Mouse (Mus musculus) midbrain, postnatal 0 days (tissue): ENCODE results near the gene Parp16. TPM values are rescaled to one million over a fixed set of nuclear protein-coding genes. Genes with fewer than 3 reads are reported as not detected.
"Not testable (repeated sequence)": the region's sequence is repeated elsewhere in the genome, so short reads cannot be mapped to it uniquely, and the experiment has no call there.

ENCODE experiments used
- ATAC-seq: fragments of 200-750 bp; cut with Nextera tagmentation; 2 replicates; pipeline ENCODE4 v1.8.0; 2017; ENCODE audit warnings: moderate number of reproducible peaks, mild to moderate bottlenecking, moderate TSS enrichment, moderate library complexity; ENCODE audit not compliant: low FRiP score
- DNase-seq: peaks from one replicate; pipeline ENCODE4 v3.0.0-alpha.2; 2015; ENCODE audit warnings: low spot score
- H3K27ac ChIP-seq: fragments of 300-500 bp; sonication (generic); 2 replicates; pipeline ENCODE4 v1.5.1; 2014; ENCODE audit warnings: low read depth, mild to moderate bottlenecking, low read length, mixed read lengths
- H3K27me3 ChIP-seq: fragments of 300-500 bp; sonication (generic); 2 replicates; pipeline ENCODE4 v1.6.1; 2014; ENCODE audit warnings: low read length, control low read depth, mixed read lengths; ENCODE audit not compliant: insufficient read depth
- H3K36me3 ChIP-seq: fragments of 300-500 bp; sonication (generic); 2 replicates; pipeline ENCODE4 v1.6.1; 2014; ENCODE audit warnings: low read length, control low read depth, mixed read lengths; ENCODE audit not compliant: insufficient read depth
- H3K4me1 ChIP-seq: fragments of 300-500 bp; sonication (generic); 2 replicates; pipeline ENCODE4 v1.6.1; 2014; ENCODE audit warnings: mild to moderate bottlenecking, control low read depth, antibody characterized with exemption, low read length, mixed read lengths; ENCODE audit not compliant: insufficient read depth
- H3K4me2 ChIP-seq: fragments of 300-500 bp; sonication (generic); 2 replicates; pipeline ENCODE4 v1.6.1; 2014; ENCODE audit warnings: low read depth, mild to moderate bottlenecking, low read length, mixed read lengths; ENCODE audit not compliant: poor library complexity, severe bottlenecking
- H3K4me3 ChIP-seq: fragments of 300-500 bp; sonication (generic); 2 replicates; pipeline ENCODE4 v1.5.1; 2014; ENCODE audit warnings: low read depth, mild to moderate bottlenecking, low read length, moderate library complexity
- H3K9ac ChIP-seq: fragments of 300-500 bp; sonication (generic); replicated peaks from 2 replicates; pipeline ENCODE4 v1.6.1; 2014; ENCODE audit warnings: mild to moderate bottlenecking, low read length, moderate library complexity, mixed read lengths; ENCODE audit not compliant: poor library complexity, severe bottlenecking
- H3K9me3 ChIP-seq: fragments of 300-500 bp; sonication (generic); 2 replicates; pipeline ENCODE4 v1.6.1; 2016; ENCODE audit warnings: low read length, control low read depth
- CTCF ChIP-seq: IDR thresholded peaks from 2 replicates; pipeline ENCODE4 v1.5.1; 2016; ENCODE audit warnings: antibody characterized with exemption, mild to moderate bottlenecking
- WGBS: fragments of 180-500 bp; shearing (Covaris S2); extraction: QIAGEN DNeasy Blood & Tissue Kit; methylation state at CpG from one replicate; pipeline ENCODE4 v1.1.7; 2014; 5-methylcytosine and 5-hydroxymethylcytosine counted together
- polyA plus RNA-seq: library from polyadenylated mRNA; unstranded; fragments of >200 nt; fragmentation: Nextera tagmentation; extraction: Ambion mirVana; gene quantifications from 2 replicates; pipeline ENCODE4 v1.2.1, GENCODE M21; 2015
- total RNA-seq: library from RNA; depleted of rRNA; stranded (reverse); fragments of >200 nt; gene quantifications from 2 replicates; pipeline ENCODE4 v1.2.3, GENCODE M21; 2014

The Parp16 gene
- total and polyA plus RNA-seq, 2 experiments from 2014 or later, result 7.0 to 7.5 TPM

GRCm38 (mm10) chr9:65200606-65201005 lies 5.5 kb downstream of the Parp16 start:
- WGBS, result 68% methylated on average over 1 of the region's 1 CpGs
- DNase-seq (no peak), ATAC-seq (no peak)
- no peak for TF ChIP-seq CTCF
- H3K9me3 ChIP-seq, result no peaks in the 10 kb centered on the region
- no peak overlapping the region for H3K4me2 ChIP-seq
- H3K4me1 ChIP-seq, result 0 out of 2 replicates have a peak, but pooled peaks cover 3% of the 10 kb centered on the region
- no peaks in the 10 kb centered on the region for H3K36me3 ChIP-seq
- H3K9ac ChIP-seq, result no peak overlapping the region
- no peak overlapping the region for H3K4me3 ChIP-seq
- no peaks in the 10 kb centered on the region for H3K27me3 ChIP-seq
- no peak overlapping the region for H3K27ac ChIP-seq

GRCm38 (mm10) chr9:65201021-65201380 lies 5.8 kb downstream of the Parp16 start:
- Histone ChIP-seq H3K9ac (no peak overlapping the region), H3K27ac (no peak overlapping the region)
- ATAC-seq, result no peak

DNA sequence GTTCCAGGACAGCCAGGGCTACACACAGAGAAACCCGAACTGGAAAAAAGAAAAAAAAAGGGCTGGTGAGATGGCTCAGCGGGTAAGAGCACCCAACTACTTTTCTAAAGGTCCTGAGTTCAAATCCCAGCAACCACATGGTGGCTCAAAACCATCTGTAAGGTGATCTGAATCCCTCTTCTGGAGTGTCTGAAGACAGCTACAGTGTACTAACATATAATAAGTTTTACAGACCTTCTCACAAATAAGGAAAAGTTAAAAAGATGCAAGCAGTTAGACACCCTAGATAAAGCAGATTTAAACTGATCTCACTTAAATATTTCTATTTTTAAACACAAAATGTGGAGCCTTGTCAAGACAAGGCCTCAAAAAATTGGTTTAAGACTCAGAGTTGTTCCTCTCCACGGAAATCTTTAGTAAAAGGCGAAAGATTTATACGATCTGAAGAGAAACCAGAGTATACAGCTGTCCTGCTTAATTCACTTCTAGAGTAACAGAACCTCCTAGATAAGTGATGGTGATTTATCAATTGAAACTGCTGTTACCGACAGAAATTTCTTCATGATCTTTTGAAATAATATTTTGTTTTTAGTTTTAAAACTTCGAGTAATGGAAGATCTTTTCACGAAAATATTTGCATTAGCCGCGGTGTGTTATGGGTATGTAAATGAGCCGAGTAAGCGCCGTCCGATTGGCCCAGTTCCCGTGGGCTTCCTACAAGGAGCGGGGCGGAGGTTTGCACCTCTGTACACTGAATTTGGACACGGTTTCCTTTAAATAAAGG lies 6.4 kb downstream of the Parp16 start:
- peak overlapping the region; percentile 35 for H3K4me3 ChIP-seq
- TF ChIP-seq CTCF, result no peak
- H3K4me1 ChIP-seq, result no peaks in the 10 kb centered on the region
- no peaks in the 10 kb centered on the region for H3K36me3 ChIP-seq
- DNase-seq (peak; percentile 96), ATAC-seq (peak; percentile 90)
- H3K4me2 ChIP-seq, result peak overlapping the region; percentile 54
- WGBS, result 2% methylated on average over 18 of the region's 18 CpGs
- H3K27ac ChIP-seq, result peak overlapping the region; percentile 88
- peak overlapping the region; percentile 64 for H3K9ac ChIP-seq
- no peaks in the 10 kb centered on the region for H3K27me3 ChIP-seq
- no peaks in the 10 kb centered on the region for H3K9me3 ChIP-seq

More at GRCm38 (mm10) chr9:65201021-65201380, 5.8 kb downstream of the Parp16 start:
- DNase-seq, result no peak
- WGBS, result 58% methylated on average over 3 of the region's 3 CpGs
- H3K4me2 ChIP-seq, result no peak overlapping the region
- no peak for TF ChIP-seq CTCF
- H3K27me3 ChIP-seq, result no peaks in the 10 kb centered on the region
- no peaks in the 10 kb centered on the region for H3K9me3 ChIP-seq
- no peaks in the 10 kb centered on the region for H3K36me3 ChIP-seq
- 0 out of 2 replicates have a peak, but pooled peaks cover 2% of the 10 kb centered on the region for H3K4me1 ChIP-seq
- H3K4me3 ChIP-seq, result no peak overlapping the region

DNA sequence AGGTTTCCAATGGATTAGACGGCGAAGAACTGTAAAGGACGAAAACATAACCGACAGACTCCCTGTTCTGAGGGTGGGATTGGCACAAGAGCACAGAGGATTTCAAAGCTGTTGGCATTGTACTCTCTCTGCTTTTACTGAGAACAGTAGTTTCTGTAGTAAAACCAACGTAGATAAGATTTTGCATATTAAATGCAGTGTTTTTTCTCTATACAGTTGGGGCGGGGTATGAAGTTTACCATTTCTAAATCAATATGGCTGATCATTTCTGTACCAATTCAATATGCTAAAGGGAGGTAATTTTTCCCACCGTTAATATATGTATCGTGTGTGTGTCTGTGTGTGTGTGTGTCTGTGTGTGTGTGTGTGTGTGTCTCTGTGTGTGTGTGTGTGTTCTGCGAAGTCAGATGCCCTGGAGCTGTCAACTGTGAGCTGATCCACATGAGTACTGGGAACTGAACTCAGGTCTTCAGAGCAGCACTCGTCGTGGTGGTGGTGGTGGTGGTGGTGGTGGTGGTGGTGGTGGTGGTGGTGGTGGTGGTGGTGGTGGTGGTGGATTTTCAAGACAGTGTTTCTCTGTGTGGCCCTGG lies 7.1 kb downstream of the Parp16 start:
- Histone ChIP-seq H3K4me3 (peak overlapping the region; percentile 35), H3K27ac (peak overlapping the region; percentile 88), H3K36me3 (no peaks in the 10 kb centered on the region), H3K4me1 (no peaks in the 10 kb centered on the region), H3K9ac (peak overlapping the region; percentile 64), H3K27me3 (no peaks in the 10 kb centered on the region), H3K4me2 (peak overlapping the region; percentile 54), H3K9me3 (no peaks in the 10 kb centered on the region)
- DNase-seq (no peak), ATAC-seq (peak; percentile 11; the same call in 1 of the 2 replicates)
- 16% methylated on average over 11 of the region's 11 CpGs for WGBS
- no peak for TF ChIP-seq CTCF

DNA sequence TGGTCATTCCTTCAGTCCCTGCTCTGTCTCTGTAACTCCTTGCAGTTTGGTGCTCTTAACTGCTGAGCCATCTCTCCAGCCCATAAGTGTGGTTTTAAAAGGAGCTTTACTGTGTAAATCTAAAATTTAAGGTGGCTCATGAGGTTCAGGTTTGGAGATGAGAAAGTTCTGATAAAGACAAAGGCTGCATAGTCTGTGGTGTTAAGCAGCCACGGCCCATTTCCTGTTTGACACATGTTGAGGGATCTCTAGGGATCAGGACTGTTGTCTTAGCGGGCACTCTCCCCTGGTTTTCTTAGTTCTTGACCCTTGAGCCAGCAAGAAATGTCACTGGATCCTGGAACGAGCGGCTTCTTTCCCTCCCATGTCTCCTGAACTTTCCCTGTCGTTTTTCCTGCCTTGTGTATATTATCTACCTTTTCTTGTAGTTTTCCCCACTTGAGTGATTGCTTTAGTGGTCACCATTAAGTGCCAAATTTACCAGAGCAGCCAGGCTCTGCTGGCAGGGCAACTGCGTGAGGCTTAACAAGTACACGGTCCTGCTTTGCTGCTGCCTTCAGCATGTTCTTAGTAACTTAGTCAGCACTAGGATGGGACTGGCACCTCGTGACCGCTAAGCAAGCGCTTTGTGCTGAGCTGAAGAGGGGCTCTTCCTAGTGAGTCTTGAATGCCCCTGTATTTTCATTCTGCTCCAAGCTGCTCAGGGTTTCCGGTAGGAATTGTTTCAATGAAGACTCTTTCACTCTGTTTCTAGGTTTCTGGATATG lies 10.1 kb downstream of the Parp16 start:
- ATAC-seq (no peak), DNase-seq (no peak)
- no peaks in the 10 kb centered on the region for H3K36me3 ChIP-seq
- no peak overlapping the region for H3K4me2 ChIP-seq
- WGBS, result 74% methylated on average over 11 of the region's 11 CpGs
- H3K27ac ChIP-seq, result no peak overlapping the region
- H3K27me3 ChIP-seq, result no peaks in the 10 kb centered on the region
- no peak overlapping the region for H3K9ac ChIP-seq
- no peak overlapping the region for H3K4me3 ChIP-seq
- H3K9me3 ChIP-seq, result no peaks in the 10 kb centered on the region
- no peaks in the 10 kb centered on the region for H3K4me1 ChIP-seq
- no peak for TF ChIP-seq CTCF

DNA sequence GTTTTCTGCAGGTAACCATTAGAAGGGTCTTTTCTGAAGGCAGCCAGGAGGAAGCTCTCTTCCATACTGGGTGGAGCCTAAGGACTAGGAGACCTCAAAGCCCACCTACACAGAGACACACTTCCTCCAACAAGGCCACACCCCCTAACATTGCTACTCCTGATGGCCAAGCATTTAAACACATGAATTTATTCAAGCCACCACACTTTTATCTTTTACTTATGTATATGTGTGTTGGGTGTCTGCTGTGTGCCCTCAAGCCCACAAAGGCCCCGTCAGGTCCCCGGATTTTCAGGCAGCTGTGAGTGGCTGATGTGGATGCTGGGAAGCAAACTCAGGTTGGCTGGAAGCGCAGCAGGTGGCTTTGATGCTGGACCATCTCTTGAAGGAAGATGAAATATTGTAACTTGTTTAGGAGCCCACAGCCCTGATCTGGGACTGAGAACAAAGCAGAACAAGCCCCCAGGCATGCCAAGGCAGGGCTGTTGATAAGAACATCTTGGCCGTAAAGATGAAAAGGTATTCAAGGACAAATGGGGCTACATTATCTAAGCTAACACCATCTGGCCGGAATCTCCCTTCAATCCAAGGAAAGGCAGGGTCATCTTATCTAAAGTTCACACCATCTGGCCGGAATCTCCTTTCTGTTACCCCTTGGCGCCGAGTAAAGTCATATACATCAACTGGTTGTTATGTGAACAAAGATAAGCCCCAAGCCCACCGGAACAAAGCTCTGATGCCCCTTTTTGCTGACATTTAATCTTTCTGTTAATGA lies 12.1 kb downstream of the Parp16 start:
- not testable (repeated sequence) for H3K4me2 ChIP-seq, H3K4me1 ChIP-seq, H3K27ac ChIP-seq, H3K4me3 ChIP-seq, H3K9me3 ChIP-seq, H3K36me3 ChIP-seq, DNase-seq, H3K9ac ChIP-seq, ATAC-seq, H3K27me3 ChIP-seq
- WGBS, result 92% methylated on average over 7 of the region's 9 CpGs
